Mouse (Mus musculus) lung, postnatal 36 days (tissue): ENCODE results near the gene Sdhc.
"Not testable (repeated sequence)": the region's sequence is repeated elsewhere in the genome, so short reads cannot be mapped to it uniquely, and the experiment has no call there.

Experiments
- DNase-seq: peaks from one replicate; pipeline ENCODE4 v3.0.0; 2022; ENCODE audit warnings: mixed read lengths

Sdhc gene

DNA sequence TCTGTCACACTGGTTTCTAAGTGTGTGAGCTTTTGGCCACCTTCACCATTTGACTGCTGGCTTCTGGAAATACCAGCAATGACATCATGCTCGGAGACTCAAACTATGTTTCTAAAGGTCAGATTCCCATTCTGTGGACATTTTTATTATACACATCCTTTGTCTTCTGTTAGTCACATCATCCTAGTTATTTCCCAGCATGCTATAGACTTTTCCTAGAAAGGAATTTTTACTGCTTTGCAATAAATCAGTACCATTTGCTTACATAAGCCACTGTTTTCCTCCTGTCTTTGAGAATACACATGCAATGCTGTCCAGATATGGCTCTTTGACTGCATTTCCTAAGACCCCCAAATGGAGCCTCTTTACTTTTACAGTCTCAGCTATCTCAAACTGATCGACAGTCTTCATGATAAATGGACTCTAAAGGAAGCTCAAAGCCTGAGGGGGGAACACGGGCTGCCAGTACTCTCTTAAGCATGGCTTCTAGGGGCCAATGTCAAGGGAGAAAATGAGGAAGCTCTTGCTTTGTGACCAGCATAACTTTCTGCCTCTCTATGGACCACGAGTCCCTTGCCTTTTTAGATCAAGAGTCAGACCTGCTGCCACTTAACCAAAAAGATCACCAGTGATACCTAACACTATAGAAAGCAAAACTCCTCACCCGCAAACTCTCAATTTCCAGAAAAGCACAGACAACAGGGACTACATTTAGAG lies 15.4 kb upstream of the Sdhc start:
- DNase-seq, result no peak

DNA sequence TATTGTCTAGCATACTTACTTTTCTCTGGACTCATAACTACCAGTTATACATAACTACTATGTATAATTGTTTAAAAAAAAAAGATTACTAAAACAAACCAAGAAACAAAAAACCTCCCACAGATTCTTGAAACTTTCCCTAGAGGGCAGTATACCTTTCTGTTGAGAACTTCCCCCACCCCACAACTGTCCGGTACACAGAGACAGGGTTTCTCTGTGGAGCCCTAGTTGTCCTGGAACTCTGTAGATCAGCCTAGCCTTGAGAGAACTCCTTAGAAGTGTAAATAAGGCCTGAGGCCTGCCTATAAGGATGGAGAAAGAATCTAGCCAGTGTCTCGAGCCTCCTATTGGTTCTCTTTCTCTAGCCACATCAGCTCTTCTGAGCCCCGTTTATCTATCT lies 13.9 kb upstream of the Sdhc start:
- peak; percentile 54 for DNase-seq

DNA sequence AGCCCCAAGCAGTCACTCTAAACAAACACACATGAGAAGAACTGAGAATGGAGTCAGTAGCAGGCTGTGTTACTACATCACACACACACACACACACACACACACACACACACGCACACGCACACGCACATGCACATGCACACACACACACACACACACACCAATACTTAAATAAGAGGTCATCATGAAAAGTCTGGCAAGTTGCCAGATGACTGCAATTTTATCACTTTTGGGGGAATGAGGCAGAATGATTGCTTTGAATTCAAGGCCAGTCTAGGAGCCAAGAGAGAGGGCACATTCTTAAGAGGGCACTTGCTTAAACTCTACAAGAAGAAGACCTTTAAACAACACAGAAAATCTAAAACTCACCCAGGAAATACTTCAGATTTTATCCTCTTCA lies 12.1 kb upstream of the Sdhc start:
- DNase-seq, result no peak

DNA sequence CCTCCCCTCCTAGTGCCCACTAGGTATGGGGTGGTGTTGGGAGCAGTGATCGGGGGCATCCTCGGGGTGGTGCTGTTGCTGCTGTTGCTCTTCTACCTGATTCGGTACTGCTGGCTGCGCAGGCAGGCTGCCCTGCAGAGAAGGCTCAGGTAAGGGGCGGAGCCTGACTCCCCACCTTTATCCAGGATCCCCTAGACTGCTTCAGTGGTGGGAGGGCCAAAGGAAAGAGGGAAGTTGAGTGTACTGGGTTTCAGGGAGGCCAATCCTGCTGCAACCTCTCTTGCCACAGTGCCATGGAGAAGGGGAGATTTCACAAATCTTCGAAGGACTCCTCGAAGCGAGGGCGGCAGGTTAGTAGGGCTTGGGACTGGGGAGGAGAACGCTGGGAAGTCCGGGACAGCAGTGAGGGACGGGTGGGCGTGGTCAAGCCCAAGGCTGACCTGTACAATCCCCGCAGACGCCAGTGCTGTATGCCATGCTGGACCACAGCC lies 9.1 kb upstream of the Sdhc start:
- peak; percentile 55 for DNase-seq

DNA sequence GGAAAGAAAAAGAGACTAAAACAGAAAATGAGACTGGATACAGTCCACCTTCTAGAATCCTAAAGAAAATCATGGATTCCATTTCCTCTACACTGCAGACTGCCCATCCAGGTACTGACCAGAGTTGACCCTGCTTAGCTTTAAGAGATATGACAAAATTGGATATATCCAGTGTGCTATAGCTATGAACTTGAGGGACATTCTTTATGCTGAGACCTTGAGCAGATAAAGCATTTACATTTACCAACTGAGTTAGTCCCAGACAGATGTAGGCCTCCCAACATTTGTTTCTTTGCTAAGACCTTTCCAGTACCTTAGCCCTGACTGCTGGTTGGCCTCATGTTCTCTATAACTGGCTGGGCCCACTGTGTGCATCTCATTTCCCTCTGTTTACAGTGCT lies 7.6 kb upstream of the Sdhc start:
- no peak for DNase-seq

DNA sequence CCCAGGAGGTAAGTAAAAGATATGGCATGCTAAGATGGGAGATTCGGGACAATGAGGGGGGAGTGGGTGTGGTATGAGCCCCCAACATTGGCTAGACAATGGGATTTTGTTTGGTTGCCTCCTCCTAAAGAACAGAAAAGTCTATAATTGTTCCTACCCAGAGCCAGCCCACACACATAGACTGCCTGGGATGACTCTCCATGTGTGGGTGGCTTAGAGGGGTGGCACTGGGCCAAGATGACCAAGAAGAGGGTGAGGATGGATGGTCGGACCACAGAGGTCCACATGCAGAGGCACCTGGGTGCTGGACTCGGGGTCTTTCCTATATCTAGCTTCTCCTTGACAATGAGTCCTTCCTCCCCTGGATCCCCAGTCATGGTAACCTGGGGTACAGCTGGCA lies 6.2 kb upstream of the Sdhc start:
- DNase-seq, result no peak

DNA sequence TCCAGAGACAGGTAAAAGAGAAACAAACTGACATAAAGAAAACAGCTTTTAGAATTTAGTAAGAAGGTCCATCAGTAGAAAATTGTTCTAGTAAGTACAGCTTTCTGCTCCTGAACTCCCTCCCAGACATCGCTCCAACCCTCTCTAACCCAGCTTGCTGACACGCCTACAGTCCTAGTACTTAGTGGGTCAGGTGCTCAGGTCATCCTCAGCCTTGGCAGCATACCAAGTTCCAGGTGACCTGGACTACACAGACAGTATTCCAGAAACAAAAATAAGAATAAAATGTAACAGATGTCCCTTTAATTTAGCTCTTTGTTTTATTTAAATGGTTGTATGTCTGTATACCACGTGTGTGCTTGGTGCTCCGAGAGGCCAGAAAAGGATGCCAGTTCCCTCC lies 1.6 kb upstream of the Sdhc start:
- DNase-seq, result peak; percentile 34

DNA sequence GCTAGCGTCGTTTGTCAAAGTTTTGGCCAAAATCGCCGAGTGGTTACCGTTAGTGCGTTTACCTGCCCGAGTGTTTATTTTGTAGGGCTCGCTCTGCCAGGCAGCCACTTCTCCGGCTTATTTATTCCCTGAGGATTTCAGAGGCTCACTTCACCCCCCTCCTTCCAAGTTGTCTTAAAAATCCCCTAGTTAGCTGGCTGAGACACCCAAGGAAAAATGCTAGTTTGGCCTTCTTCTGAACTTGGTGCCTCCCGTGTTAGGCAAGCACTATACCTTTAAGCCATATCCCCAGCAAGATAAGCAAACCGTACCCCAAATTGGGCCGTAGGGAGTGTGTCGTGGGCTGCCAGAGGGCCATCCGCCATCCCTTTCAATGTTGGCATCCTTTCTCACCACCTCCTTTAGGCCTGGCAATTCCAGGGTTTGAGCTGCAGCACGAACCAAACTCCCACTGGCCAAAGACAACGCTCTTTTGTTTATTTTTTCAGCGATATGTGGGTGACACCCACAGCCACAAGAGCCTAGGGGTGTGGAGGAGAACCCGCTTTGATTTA lies 512 bp upstream of the Sdhc start:
- DNase-seq, result peak; percentile 11

DNA sequence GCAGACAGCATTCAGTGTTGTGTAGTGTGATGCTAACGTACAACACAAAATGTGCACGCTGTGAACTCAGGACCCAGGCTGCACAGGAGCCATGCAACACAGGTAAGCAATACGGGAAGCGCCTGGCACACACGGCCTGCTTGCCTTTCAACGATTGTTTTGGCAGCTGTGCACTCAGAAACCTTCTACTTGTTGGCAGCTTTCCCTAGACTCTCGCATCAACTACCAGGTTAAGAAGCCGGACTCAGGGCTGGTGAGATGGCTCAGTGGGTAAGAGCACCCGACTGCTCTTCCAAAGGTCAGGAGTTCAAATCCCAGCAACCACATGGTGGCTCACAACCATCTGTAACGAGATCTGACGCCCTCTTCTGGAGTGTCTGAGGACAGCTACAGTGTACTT lies 7.4 kb downstream of the Sdhc start:
- DNase-seq, result peak; percentile 10

DNA sequence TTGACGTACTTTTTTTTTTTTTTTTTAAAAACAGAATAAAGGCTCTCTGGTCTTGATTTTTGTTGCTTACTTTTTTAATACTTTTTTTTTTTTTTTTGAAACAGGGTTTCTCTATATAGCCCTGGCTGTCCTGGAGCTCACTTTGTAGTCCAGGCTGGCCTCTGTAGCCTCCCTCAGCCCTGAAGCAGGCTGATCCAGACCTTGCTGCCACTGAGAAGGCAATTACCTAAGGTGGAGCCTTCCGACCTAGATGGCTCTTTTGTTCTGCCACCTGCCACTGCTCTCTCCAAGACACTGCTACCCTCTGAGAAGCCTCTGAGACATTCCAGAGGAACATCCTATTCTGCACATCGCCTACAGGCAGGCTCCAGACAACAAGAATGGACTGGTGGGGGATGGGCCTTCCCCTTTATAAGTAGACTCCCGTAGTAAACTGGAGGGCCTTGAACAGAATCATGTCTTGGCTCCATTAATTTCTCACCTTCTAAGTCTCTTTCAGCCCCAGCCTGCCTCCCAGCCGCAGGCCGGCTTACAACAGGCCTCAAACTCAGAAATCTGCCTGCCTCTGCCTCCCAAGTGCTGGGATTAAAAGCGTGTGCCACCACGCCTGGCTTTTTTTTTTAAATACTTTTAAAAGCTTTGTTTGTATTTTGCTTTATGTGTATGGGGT lies 12.8 kb downstream of the Sdhc start:
- DNase-seq, result not testable (repeated sequence)

DNA sequence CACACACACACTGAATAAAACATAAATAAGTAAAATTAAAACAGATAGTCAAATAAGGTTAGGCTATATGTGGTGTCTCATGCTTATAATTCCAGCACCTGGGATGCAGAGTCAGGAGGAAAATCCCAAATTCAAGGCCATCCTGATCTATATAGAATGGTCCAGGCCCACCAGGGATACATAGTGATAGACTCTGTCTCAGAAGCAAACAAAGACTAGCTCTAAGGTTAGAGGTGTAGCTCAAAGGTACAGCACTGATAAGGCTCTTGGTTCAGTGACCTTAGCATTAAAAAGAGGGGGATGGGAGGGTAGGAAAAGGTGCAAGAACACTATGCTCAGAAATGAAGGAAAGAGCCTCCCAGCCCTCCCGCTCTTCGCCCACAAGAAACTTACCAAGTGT lies 14.8 kb downstream of the Sdhc start:
- DNase-seq, result no peak

DNA sequence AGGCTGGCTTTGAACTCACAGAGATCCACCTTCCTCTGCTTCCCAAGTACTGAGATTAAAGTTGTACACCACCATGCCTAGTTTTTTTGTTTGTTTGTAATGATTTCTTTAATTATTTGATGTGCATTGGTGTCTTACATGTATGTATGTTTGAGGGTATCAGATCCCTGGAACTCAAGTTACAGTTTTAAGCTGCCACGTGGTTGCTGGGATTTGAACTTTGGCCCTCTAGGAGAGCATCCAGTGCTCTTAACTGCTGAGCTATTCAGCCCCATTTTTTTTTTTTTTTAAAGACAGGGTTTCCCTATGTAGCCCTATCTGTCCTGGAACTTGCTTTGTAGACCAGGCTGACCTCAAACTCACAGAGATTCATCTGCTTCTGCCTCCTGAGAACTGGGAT lies 19.4 kb downstream of the Sdhc start:
- no peak for DNase-seq

DNA sequence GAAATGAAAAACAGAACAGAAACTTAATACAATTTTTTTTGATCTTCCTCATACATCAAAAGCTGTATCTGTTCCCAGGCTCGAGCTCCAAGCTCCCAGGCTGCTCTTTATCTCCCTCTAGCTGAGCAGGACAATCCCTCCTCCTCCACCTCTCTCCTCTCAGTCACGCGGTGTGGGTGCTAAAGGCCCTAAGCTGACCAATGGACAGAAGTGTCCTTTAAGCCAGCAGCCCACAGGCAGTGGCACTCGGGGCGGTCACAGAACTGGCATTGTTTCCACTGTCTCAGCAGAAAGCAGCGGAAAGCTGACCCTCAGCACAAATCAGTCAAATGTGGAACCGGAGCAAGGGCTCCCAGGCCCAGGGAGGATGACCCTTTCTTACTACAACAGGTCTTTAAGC lies 21.2 kb downstream of the Sdhc start:
- no peak for DNase-seq

DNA sequence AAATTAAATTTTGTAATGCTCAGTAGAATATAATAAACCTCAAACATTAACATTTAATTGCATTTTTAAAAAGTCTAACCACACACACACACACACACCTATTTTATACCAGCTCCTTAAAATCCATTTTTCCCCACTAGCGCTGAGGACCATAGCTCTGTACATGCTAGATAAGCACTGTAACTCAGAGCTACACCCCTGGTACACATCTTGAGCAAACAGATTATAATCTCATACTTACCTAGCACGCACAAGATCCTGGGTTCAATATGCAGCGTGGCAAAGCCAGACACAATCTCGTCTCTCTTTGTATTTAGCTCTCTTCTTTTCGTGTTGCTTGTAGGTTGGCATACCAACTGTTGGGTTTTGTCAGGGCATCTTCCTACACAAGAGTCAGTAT lies 26.0 kb downstream of the Sdhc start:
- no peak for DNase-seq

DNA sequence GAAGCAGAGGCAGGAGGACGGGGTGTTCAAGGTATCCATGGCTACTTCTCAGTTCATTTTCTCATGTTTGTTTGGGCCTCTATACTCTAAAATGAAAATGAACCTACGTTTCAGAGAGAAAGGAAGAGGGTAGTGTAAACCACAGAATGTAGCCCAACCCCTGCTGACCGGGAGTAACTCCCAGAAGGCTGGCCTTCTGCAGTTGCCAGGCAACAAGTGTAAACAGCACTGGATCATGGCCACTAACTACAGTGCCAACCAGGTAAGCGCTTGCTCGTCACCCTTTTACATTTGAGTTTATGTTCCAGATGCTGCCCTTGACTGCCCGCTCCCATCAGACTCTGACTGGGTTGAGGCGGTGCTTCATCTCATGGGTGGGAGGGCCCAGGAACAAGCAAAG lies 27.5 kb downstream of the Sdhc start:
- DNase-seq, result peak; percentile 74

DNA sequence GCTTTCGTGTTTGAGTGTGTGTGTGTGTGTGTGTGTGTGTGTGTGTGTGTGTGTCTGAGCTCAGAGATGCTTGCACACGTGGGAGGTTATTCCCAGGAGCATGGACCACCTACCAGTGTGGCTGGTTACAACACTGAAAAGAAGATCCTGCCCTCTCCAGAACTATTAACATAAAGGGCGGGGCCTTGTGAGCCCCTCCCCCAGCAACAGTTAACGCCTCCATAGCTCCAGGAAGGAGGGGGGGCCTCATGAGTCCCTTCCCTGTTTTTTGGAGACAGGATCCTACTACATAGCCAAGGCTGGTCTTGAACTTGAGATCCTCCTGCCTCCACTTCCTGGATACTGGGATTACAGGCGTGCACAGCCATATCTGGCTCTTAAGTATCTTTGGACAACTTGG lies 28.6 kb downstream of the Sdhc start:
- no peak for DNase-seq

DNA sequence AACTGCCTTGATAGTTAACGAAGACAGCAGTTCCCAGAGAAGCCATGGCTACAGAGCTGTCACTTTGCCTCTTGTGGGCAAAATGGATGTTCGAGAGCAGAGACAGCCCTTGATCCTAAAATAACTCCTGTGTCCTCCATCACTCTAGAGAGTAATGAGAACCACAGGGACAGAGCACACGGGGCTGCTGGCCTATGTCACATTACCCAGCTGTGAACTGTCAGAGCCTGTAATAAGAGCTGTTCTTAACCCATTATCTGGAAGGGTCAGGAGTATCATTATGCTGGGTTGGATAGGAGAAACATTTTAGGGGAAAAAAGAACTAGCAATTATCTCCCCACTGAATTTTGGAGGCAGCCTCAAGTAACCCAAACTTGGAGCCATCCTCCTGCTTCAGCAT lies 29.5 kb downstream of the Sdhc start:
- no peak for DNase-seq

DNA sequence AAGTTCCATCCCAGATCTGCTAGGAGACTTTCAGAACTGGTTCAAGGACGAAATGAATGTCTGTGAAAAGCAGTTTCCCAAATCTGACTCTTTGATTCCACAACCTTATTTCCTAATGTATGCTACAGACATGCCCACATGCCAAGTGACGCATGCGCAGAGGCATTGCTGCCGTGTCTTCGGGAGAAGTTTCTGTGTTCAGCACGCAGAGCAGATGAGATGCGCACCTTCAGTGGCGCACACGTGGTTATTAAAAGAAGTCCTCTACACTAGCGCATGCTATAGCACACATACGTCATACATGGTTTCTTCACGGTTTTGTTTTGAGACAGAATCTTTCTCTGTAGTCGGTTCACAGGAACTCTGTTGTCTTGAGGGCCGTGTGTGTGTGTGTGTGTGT lies 31.0 kb downstream of the Sdhc start:
- DNase-seq, result no peak

DNA sequence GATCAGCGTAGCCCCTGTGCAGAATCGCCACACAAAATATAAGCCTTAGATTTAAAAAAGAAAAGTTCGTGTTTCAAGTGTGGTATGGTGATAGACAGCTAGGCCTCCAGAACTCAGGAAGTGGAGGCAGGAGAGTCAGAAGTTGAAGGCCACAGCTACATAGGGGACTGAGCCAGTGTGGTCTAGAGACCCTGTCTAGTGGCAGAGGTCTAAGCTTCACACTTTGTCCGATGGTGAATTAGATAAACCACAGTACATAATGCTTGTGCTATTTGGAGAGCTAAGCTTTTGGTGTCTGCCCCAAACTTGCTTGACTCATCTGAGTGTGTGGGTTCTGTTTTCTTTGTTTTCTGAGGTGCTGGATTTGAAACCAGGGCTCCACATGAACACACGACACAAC lies 31.4 kb downstream of the Sdhc start:
- DNase-seq, result no peak

DNA sequence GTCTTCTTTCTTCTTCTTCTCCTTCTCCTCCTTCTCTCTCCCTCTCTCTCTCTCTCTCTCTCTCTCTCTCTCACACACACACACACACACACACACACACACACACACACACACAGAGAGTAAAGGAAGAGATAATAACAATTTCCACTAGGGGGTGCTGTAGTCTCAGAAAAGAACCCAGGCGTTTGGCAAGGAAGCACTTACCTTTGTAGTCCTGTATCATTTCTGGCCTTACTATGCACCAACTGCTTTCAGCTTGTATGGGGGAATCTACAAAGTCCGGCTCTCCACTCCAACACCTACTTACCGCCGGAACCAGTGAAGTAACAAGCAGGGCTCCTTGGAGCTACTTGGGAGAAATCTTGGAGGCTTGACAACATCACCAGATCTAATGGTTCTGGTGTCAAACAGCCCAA lies 32.1 kb downstream of the Sdhc start:
- peak; percentile 88 for DNase-seq

DNA sequence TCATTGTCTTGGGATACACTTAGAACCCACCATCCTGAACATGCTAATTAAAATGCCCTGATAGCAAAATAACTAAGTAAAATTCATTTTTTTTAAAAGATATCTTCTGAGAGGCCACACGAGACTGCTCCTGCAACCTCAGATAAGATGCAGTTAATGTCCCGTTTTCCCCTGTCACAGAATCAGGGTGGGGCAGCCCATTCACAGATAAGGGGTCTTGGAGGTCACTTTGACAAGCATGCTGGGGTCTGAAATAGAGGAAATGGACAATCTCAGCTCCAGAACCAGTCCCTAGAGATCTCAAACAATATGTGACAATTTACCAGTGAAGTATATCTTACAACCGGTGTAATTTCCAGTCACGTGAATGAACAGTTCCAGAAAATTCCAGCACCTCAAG lies 34.1 kb downstream of the Sdhc start:
- DNase-seq, result no peak

DNA sequence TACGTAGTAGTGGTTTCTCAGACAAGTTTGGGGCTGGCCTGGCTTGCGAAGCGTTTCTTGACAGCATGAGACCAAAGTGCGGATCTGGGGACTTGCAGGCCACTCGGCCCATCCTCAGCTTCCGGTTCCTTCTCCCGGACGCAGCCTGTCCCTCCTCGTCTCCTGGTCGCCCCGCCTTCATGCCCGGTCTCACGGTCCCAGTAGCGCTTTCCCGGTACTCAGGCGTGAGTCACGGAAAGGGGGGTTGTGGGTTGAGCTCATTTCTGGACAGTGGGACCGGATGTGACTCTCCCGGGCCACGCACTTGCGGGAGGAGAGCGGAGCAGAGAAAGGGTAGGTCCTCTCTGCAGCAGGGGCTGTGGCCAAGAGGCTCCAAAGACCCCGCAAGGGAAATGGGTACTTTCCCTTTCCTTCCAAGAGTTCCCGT lies 36.5 kb downstream of the Sdhc start, which contains the start of gene Cfap126:
Gene Cfap126 (plus strand): TSS at position 46 of the 427 bp plus-strand sequence.
- DNase-seq, result peak; percentile 95

DNA sequence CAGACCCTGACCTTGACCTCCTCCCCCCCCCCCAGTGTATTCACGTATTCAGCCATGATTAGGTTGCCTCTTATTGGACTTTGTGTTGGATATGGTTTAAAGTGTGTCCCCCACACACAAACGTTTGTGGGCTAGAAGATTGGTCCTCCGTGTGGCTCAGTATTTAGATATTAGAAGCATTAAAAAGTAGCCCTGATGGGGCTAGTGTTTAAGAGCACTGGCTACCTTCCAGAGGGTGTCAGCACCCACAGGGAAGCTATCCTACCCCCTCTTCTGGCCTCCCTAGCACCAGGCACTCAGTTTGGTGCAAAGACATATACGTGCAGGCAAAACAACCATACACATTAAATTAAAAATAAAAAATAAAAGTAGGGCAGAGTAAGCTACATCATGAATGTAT lies 37.4 kb downstream of the Sdhc start:
- no peak for DNase-seq
